Mouse (Mus musculus) cerebellum, postnatal 10 days (tissue): ENCODE measurements around the gene Olfr547.

ENCODE experiments used
- DNase-seq, 2 experiments: peaks; one replicate each; pipeline ENCODE4 v3.0.0; 2021; ENCODE audit warnings: mixed read lengths in 2 of 2

The Olfr547 gene

GRCm38 (mm10) chr7:102571142-102571541 is 36.6 kb downstream of the Olfr547 start, which contains the start of gene Olfr550:
TSS of gene Olfr550 (plus strand) at chr7:102571442.
- no peak for DNase-seq

- DNase-seq, result peak in 1 of 2 experiments; percentile 3
These were observed 38.8 kb downstream of the Olfr547 start for GRCm38 (mm10) chr7:102573174-102573830.

- DNase-seq, result no peak
These were observed 41.4 kb downstream of the Olfr547 start for GRCm38 (mm10) chr7:102575998-102576397.
